Mouse (Mus musculus) olfactory bulb, adult 2 months (tissue): Measurements from ENCODE around the gene Ttc23. TPM values are rescaled to one million over a fixed set of nuclear protein-coding genes. Genes with fewer than 3 reads are reported as not detected.

Experiments
- H3K27ac ChIP-seq: fragments of 200-500 bp; 2 replicates; pipeline ENCODE4 v1.5.1; 2012; ENCODE audit warnings: low read depth, low read length; ENCODE audit not compliant: insufficient read depth
- H3K4me1 ChIP-seq: fragments of 200-500 bp; 2 replicates; pipeline ENCODE4 v1.6.1; 2012; ENCODE audit warnings: low read length; ENCODE audit not compliant: control insufficient read depth, insufficient read depth
- H3K4me3 ChIP-seq: fragments of 200-500 bp; 2 replicates; pipeline ENCODE4 v1.5.1; 2012; ENCODE audit warnings: mild to moderate bottlenecking, low read depth, low read length, moderate library complexity; ENCODE audit not compliant: insufficient read depth
- CTCF ChIP-seq: fragments of 200-500 bp; IDR thresholded peaks from 2 replicates; pipeline ENCODE4 v1.5.1; 2012; ENCODE audit warnings: low read depth, mild to moderate bottlenecking, low read length, moderate library complexity; ENCODE audit not compliant: insufficient read depth
- POLR2A ChIP-seq: fragments of 200-500 bp; IDR thresholded peaks from 2 replicates; pipeline ENCODE4 v1.6.1; 2012; ENCODE audit warnings: mild to moderate bottlenecking, low read depth, low read length, moderate library complexity; ENCODE audit not compliant: insufficient read depth
- WGBS: fragments of 180-500 bp; shearing (Covaris S2); methylation state at CpG from one replicate; pipeline ENCODE4 v1.1.7; 2018; 5-methylcytosine and 5-hydroxymethylcytosine counted together
- polyA plus RNA-seq: library from polyadenylated mRNA; stranded (reverse); fragments of >200 nt; gene quantifications from 2 replicates; pipeline ENCODE4 v1.2.4, GENCODE M21; 2012; ENCODE audit warnings: low replicate concordance; ENCODE audit not compliant: missing spikeins, insufficient read depth, insufficient read length

Ttc23 gene
- polyA plus RNA-seq, 1 experiment, result not detected

DNA sequence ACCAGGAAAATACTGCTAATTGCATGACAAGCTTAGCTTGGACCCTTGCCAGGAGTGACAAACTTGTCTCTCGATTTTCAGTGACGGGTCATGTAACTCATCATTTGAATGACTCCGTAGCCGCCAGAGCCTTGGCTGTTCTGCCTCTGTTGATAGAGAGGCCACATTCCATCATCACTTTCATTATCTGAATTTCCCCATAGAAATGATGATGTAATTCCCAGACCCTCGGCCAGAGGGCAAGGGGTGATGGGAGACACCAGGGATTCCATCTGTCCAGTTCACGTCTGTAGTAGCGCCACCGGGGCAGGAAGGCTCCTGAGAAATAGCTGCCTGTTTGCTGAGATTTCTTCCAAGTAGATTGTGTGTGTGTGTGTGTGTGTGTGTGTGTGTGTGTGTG, 71.6 kb downstream of the Ttc23 start:
- no peak overlapping the region for H3K27ac ChIP-seq
- peaks cover 21% of the 10 kb centered on the region for H3K4me1 ChIP-seq
- no peak for TF ChIP-seq CTCF
- TF ChIP-seq POLR2A, result no peak
- no peak overlapping the region for H3K4me3 ChIP-seq
- WGBS, result 80% methylated on average over 8 of the region's 8 CpGs

DNA sequence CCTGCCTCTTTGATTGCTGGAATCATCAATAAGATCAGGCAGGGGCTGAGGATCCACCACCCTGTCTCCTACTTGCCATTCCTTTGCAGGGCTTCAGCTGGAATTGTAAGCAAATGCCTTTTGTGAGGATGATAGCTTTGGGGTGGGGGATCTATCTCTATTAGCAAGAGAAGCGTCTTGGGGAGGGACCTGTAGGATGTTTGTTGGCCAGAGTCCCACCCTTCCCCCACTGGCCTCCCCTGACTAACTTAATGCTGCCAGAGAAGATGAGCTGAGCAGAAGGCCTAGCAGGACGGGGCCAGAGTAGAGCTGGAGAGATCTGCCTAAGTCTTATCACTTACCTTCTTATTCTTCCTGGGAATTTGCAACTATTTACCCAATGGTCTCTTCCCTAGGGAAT, 75.0 kb downstream of the Ttc23 start:
- no peaks in the 10 kb centered on the region for H3K4me1 ChIP-seq
- TF ChIP-seq POLR2A (no peak), CTCF (no peak)
- 83% methylated on average over 2 of the region's 2 CpGs for WGBS
- no peak overlapping the region for H3K4me3 ChIP-seq
- no peak overlapping the region for H3K27ac ChIP-seq

DNA sequence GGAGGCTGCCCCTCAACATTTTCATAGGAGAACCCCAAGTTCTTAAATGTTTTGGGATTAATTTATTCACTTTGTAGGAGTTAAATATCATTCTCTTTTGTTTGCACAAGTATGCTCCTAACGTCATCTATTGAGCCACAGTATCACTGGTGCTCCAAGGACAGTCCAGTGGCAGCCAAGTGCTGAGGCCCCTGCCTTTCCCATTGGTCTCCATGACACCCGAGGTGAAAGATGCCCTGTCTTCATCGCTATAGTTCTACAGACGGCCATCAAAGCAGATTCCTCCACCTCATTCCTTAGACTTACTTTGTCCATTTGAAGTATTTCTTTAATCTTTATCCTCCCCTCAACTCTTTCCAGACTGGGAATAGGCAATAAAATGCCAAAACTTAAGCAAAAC, 77.3 kb downstream of the Ttc23 start:
- WGBS, result 83% methylated on average over 4 of the region's 4 CpGs
- Histone ChIP-seq H3K27ac (no peak overlapping the region), H3K4me3 (no peak overlapping the region), H3K4me1 (no peaks in the 10 kb centered on the region)
- no peak for TF ChIP-seq POLR2A
- TF ChIP-seq CTCF, result no peak

DNA sequence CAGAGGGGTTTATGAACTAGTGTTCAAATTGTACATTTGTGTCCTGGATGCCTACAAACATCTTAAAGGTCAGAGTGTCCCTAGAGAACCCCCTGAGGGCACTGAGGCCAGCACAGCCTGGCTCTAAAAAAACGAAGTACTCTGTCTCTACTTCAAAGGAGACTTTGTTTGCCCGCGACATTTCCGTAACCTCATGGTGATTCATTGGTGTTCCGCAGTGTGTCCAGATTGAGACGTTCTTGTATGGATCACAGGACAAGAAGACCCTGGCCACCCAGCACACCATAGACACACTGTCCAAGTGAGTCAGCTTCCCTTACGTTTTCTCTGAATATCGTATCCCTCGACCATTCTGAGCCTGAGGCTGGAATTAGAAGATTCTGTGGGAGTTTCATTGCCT, 77.8 kb downstream of the Ttc23 start:
- no peaks in the 10 kb centered on the region for H3K4me1 ChIP-seq
- 78% methylated on average over 9 of the region's 9 CpGs for WGBS
- no peak overlapping the region for H3K4me3 ChIP-seq
- no peak overlapping the region for H3K27ac ChIP-seq
- TF ChIP-seq POLR2A, result no peak
- no peak for TF ChIP-seq CTCF

DNA sequence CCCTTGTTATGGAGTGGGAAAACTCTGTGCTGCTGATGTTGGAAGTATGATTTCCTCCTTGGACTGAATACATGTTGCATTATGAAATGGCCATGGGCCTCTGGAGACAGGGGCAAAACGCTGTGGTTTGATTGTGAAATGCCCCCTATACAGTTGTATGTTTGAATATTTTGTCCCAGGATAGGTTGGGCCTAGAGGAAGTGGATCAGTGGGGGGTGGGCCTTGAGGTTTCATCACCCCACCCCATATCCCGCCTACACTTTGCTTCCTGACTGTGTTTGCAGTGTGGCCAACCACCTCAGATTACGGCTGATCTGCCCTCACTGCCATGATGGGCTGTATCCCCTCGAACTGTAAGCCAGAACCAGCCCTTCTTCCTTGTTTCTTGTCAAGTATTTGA, 81.0 kb downstream of the Ttc23 start:
- Histone ChIP-seq H3K4me3 (no peak overlapping the region), H3K27ac (no peak overlapping the region), H3K4me1 (no peaks in the 10 kb centered on the region)
- 94% methylated on average over 4 of the region's 4 CpGs for WGBS
- TF ChIP-seq POLR2A (no peak), CTCF (no peak)

DNA sequence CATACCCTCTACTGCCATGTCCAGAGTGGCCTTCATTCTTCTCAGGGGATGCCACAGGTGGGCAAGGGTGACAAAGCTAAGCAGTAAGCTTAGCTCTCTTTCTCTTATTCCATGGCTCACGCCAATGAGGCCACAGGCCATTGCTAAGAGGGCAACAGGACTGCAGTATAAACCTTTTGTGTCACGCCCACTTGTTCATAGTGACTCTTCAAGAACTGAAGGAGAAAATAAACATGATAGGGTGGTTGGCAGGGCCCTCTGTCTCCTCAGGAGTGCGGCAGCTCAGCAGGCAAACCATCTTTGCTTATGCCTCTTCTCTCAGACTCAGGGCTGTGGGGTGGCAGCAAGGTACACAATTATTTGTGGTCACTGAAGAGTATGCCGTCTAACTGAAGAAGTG, 81.6 kb downstream of the Ttc23 start:
- Histone ChIP-seq H3K4me3 (no peak overlapping the region), H3K27ac (no peak overlapping the region), H3K4me1 (no peaks in the 10 kb centered on the region)
- WGBS, result 98% methylated on average over 4 of the region's 4 CpGs
- TF ChIP-seq POLR2A, result no peak
- TF ChIP-seq CTCF, result no peak

DNA sequence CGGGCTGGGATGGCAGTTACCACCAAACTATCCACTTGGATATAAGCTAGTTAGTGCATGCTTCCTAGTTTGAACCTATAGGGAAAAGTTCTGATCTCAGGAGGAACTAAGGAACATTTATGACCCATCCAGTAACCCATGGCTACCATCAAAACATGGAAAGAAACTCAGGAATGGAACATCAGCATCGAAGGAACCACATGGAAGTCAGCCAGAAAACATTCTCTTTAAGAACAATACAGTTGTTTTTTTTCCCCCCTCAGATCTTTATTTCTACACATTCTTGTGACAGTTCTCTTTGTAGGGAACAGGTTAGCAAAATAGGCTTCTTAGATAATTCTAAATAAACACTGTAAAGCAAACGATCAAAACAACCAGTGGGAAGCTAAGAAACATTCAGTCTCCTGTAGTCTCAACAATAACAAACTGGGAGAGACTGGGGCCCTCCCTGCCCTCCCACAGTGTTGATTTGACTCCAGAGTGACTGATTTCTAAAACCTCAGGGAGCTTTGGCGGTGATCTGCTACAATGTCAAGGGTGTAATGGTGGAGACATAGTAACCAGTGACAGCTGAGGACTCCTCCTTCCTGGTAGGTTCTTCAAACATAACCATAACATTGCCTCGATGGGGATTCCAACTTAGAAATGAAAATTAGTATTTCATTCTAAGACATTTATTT, 83.4 kb downstream of the Ttc23 start:
- no peaks in the 10 kb centered on the region for H3K4me1 ChIP-seq
- 43% methylated on average over 5 of the region's 5 CpGs for WGBS
- TF ChIP-seq CTCF, result no peak
- TF ChIP-seq POLR2A, result no peak
- H3K27ac ChIP-seq, result no peak overlapping the region
- no peak overlapping the region for H3K4me3 ChIP-seq

DNA sequence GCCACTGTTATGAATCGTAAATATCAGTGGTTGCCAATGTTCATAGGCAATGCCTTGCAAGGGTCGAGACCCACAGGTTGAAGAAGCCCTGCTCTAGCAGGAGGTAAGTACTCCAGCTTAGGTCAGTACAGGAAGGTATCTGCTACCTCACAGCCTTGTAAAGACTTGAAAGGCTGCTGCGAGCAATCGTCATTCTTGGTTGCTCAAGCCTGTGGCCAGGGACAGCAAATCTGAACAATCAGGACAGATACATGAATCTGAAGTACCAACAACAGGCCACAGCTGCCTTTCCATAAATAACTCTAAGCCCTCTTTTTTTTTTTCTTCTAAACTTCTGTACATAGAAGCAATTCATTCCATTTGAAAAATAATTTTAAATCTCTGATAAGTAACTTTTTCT, 85.1 kb downstream of the Ttc23 start:
- Histone ChIP-seq H3K27ac (no peak overlapping the region), H3K4me1 (peaks cover 5% of the 10 kb centered on the region), H3K4me3 (no peak overlapping the region)
- WGBS, result 86% methylated on average over 4 of the region's 4 CpGs
- no peak for TF ChIP-seq POLR2A
- TF ChIP-seq CTCF, result no peak

DNA sequence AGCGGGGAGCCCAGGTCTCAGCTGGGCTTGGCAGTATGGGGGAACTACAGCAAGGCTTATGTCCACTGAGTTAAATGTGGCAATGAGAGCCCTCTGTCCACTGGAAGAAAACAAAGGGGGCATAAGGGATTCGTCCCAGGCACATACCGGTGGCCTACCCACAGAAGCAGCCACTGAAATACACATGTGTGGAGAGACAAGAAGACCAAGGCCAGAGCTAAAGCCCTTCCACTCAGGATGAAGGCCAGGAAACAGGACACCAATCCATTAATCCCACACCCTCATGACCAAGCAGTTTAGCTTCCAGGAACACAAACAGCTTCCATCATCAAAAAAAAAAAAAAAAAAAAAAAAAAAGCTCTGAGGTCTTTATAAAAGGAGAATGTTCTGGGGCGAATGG, 93.2 kb downstream of the Ttc23 start:
- no peak overlapping the region for H3K27ac ChIP-seq
- no peak for TF ChIP-seq CTCF
- no peak for TF ChIP-seq POLR2A
- H3K4me3 ChIP-seq, result no peak overlapping the region
- H3K4me1 ChIP-seq, result peaks cover 20% of the 10 kb centered on the region
- 90% methylated on average over 4 of the region's 4 CpGs for WGBS

DNA sequence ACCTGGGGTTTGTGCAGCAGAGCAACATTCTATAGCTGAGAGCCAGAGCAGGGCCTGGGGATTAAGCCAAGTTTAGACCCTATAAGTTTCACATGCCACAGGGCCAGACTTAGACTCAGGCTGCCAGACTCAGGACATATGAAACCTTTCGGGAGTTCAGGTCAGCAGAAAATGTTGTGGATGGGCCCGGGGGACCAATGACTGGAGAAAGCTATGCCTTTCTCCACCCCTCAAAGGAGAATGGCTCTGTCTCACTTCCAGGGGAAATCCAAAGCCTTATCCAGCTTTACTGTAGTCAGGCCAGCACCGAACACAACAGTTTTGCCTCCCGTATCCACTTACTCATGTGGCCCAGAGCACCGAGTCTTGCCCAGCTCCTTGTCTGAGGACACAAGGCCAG, 93.6 kb downstream of the Ttc23 start:
- TF ChIP-seq POLR2A (no peak), CTCF (no peak)
- Histone ChIP-seq H3K27ac (no peak overlapping the region), H3K4me1 (peaks cover 20% of the 10 kb centered on the region), H3K4me3 (no peak overlapping the region)
- 88% methylated on average over 5 of the region's 5 CpGs for WGBS
